Mouse (Mus musculus): ENCODE measurements around the gene Plin1. TPM values are rescaled to one million over a fixed set of nuclear protein-coding genes. Genes with fewer than 3 reads are reported as not detected.
A peak's percentile ranks its signal among the peaks of the same experiment; 100 is the strongest.

The Plin1 gene
- not detected in 2 replicates for polyA plus RNA-seq (2016; fragmentation: Nextera tagmentation; extraction: Ambion mirVana)

DNA sequence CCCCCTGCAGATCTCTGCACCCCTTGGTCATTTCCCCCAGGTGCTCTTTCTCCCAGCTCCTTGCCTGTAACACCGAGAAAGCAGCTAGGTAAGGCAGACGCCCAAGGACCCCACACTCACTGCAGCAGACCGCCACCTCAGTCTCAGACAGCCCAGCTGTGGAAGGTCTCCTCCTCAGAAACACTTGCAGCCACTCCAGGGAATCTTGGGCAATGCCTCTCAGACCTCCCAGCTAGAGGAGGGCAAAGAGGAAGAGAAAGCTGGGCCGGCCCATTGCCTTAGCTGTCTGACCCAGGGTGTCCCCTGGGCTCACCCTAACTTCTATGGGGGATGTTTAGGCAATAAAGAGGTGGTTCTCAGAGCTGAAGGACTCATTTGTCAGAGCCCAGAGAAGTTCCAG is at the start of gene Plin1:
Gene Plin1, minus strand, starts transcription at position 282 of the 400 bp plus-strand sequence.
- H3K27me3 ChIP-seq (ENCODE audit: insufficient read depth, poor library complexity, severe bottlenecking), result peaks cover 40% of the 10 kb centered on the region
- no peak for DNase-seq (ENCODE audit: low spot score)
- no peak within 1 kb of the TSS for H3K4me3 ChIP-seq
- H3K36me3 ChIP-seq, result peaks cover 17% of the 10 kb centered on the region; the same call in 1 of the 2 replicates
- H3K9me3 ChIP-seq, result no peaks in the 10 kb centered on the region
- H3K27ac ChIP-seq, result no peak within 1 kb of the TSS
- H3K4me1 ChIP-seq, result peaks cover 7% of the 10 kb centered on the region; the same call in 1 of the 2 replicates
- 42% methylated on average over 4 of the region's 4 CpGs for WGBS

DNA sequence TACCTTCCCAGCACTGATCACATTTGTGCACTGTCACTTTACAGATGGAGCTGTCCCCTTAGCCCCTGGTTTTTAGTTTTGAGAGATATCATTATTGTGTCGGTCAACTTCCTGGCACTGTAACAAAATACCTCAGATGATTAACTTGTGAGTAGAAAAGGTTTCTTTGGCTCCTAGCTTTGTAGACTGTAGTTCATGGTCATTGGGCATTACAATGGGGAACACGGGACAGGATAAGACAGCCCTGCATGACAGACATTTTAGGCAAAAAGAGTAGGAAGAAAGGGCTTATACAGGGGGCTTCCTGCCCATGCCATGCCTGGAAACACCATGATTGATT is 49.8 kb upstream of the Plin1 start:
- H3K4me1 ChIP-seq, result peaks cover 12% of the 10 kb centered on the region
- WGBS, result 84% methylated on average over 2 of the region's 2 CpGs
- H3K27ac ChIP-seq, result no peak overlapping the region
- no peak overlapping the region for H3K4me3 ChIP-seq
- H3K36me3 ChIP-seq, result no peaks in the 10 kb centered on the region
- peaks cover 23% of the 10 kb centered on the region; the same call in 1 of the 2 replicates for H3K27me3 ChIP-seq (ENCODE audit: insufficient read depth, poor library complexity, severe bottlenecking)
- H3K9me3 ChIP-seq, result no peaks in the 10 kb centered on the region
- no peak for DNase-seq (ENCODE audit: low spot score)

DNA sequence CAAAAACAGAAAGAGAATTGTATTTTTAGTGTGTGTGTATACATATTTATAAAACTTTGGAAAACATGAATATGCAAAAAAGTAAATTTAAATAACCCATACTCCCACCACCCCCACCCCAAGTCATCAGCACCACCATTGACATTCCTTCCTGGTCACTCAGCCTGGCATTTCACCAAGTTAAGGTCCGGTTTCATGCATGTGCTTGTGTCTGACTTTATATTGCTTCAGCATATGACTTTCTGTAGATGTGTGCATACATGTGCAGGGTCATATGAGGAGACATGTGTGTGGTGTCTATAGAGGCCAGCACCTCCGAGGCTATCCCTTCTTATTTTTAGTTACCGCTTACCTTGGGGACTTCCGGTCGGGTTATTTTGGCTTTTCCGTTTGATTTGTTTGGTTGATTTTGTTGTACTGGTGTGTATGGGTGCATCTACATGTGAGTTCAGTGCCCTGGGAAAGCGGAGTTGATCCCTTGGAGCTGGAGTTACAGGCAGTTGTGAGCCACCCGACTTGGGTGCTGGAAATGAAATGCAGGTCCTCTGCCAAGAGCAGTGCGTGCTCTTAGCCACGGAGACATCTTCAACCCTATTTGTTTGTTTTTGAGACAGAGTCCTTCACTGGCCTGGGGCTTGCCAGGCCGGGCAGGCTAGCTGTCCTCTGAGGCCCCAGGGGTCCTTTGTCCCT is 49.3 kb upstream of the Plin1 start:
- peaks cover 17% of the 10 kb centered on the region; the same call in 1 of the 2 replicates for H3K27me3 ChIP-seq (ENCODE audit: insufficient read depth, poor library complexity, severe bottlenecking)
- H3K36me3 ChIP-seq, result no peaks in the 10 kb centered on the region
- no peak overlapping the region for H3K27ac ChIP-seq
- H3K4me3 ChIP-seq, result no peak overlapping the region
- no peaks in the 10 kb centered on the region for H3K9me3 ChIP-seq
- H3K4me1 ChIP-seq, result peaks cover 12% of the 10 kb centered on the region
- DNase-seq (ENCODE audit: low spot score), result no peak
- 71% methylated on average over 11 of the region's 11 CpGs for WGBS

DNA sequence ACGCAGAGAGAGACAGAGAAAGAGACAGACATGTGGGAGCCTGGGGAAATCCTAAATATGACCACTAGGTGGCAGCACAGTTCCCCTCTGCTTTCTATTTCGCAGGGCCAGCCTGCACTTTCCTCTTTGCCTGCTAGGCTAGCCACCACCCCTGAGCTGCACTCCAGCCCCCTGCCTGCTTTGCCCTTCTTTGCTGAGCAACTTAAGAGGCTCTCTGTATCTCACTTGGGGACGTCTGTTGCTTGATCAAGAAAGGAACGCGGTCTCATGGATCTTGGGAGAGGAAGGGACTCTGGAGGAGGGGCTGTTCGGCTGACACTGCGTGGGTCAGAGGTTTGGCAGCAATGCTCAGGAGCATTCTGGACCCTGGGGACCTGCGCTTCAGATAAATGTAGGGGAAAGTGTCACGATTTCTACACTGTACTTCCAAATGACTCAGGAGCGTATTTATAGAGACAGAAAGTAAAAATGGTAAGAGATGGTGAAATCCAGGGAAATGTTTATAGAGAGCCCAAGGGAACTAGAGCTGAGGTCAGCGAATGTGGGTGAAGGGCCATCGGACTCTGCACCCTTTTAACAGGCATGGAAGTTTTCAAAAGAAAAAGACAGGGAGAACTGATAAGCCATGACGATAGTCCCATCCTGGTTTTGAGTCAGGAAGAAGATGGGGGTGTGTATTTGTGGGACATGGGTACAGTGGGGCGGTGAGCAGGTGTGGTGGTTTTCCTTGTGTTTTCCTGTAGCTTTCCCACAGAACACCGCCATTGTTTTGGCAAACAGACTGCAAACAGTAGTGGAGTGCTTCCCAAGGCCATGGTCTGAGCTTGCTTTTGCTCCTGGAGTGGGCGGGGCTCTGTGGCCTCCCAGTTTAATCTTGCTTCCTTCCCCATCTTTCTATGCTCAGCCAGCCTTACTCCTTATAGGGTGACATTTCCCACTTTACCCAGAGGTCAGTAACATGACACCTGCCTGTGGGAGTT is 48.2 kb upstream of the Plin1 start:
- no peak for DNase-seq (ENCODE audit: low spot score)
- Histone ChIP-seq H3K36me3 (0 out of 2 replicates have a peak, but pooled peaks cover 2% of the 10 kb centered on the region), H3K4me3 (peak overlapping the region; percentile 52), H3K4me1 (peaks cover 12% of the 10 kb centered on the region), H3K27me3 (ENCODE audit: insufficient read depth, poor library complexity, severe bottlenecking) (peaks cover 9% of the 10 kb centered on the region; the same call in 1 of the 2 replicates), H3K27ac (0 out of 2 replicates have a peak overlapping the region, but pooled peaks have one; percentile 63), H3K9me3 (no peaks in the 10 kb centered on the region)
- 18% methylated on average over 16 of the region's 16 CpGs for WGBS

DNA sequence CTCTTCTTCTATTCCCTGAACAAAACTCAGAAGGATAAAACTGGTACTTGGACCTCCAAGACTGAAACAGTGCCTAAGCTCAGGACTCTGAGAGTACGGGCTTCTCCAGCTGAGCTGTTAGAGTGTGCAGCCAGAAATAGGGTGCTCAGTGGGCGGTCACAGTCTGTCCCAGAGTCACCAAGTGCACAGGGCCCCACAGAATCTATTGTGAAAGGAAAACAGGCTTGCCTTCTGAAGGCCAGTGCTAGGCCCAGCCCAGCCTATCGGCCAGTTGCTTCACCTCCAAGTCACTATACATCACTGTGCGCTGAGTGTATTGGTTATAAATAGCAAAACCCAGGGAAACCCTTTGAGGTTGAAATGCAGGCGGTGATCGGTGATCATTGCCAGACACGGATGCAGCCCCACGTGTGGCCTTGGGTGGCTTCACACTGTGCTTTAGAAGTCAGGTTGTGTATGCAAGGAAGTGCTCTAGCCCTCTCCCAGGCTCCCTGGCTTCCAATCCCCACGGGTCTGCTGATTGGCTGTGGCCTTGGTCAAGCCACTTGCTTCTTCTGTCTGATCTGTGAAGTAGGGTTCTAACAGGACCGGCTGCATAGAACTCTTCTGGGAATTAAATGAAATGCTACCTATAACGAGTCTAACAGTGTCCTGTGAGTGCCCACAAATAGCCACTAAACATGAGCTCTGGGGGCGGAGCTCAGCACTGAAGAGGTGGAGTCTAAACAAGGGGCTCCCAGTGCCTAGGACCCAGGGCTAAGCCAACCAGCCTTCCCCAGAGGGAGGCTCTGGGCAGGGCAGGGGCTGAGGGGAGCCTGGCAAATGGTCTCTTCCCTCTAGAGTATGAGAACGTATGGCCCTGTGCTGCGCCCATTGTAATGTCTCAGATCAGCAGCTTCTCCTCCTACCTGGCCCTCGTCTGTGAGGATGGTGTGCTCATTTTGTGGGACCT is 39.1 kb upstream of the Plin1 start:
- Histone ChIP-seq H3K9me3 (no peaks in the 10 kb centered on the region), H3K27ac (peak overlapping the region; percentile 85), H3K27me3 (ENCODE audit: insufficient read depth, poor library complexity, severe bottlenecking) (no peaks in the 10 kb centered on the region), H3K36me3 (0 out of 2 replicates have a peak, but pooled peaks cover 2% of the 10 kb centered on the region), H3K4me1 (peaks cover 33% of the 10 kb centered on the region), H3K4me3 (peak overlapping the region; percentile 1; the same call in 1 of the 2 replicates)
- DNase-seq (ENCODE audit: low spot score), result peak; percentile 86
- 34% methylated on average over 15 of the region's 15 CpGs for WGBS

DNA sequence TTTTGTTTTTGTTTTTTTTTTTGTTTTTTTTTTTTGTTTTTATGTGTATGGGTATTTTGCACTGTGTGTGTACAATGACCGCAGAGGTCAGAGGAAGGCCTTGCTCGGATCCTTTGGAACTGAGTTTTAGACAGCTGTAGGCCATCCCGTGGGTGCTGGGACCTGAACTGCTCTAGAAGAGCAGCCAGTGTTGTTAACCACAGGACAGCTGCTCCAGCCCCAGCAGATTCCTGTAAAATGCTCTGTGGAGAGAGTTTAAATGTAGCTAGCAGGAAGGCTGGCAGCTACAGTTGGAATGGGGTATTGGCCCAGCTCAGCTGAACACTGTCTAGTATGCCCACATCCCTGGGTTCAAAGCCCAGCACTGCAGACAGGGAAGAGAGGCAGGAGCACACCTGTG is 37.0 kb upstream of the Plin1 start:
- 79% methylated on average over 3 of the region's 3 CpGs for WGBS
- no peaks in the 10 kb centered on the region for H3K36me3 ChIP-seq
- DNase-seq (ENCODE audit: low spot score), result no peak
- no peaks in the 10 kb centered on the region for H3K27me3 ChIP-seq (ENCODE audit: insufficient read depth, poor library complexity, severe bottlenecking)
- H3K4me1 ChIP-seq, result peaks cover 33% of the 10 kb centered on the region
- H3K27ac ChIP-seq, result no peak overlapping the region
- no peaks in the 10 kb centered on the region for H3K9me3 ChIP-seq
- H3K4me3 ChIP-seq, result no peak overlapping the region

DNA sequence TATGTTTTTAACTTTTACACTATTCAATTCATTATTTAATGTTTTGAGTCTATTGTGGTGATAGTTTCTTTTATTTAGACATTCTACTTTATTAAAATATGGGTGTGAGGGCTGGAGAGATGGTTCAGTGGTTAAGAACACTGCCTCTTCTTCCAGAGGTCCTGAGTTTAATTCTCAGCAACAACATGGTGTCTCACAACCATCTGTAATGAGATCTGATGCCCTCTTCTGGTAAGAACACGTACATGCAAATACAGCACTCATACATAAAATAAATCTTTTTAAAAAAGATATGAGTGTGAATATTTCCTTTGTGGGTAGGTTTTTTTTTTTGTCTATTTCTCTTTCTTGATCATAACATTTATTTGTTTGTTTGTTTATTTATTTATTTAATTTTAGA is 33.3 kb upstream of the Plin1 start:
- Histone ChIP-seq H3K4me1 (peaks cover 6% of the 10 kb centered on the region), H3K27me3 (ENCODE audit: insufficient read depth, poor library complexity, severe bottlenecking) (no peaks in the 10 kb centered on the region), H3K4me3 (no peak overlapping the region), H3K27ac (no peak overlapping the region), H3K36me3 (no peaks in the 10 kb centered on the region), H3K9me3 (no peaks in the 10 kb centered on the region)
- no peak for DNase-seq (ENCODE audit: low spot score)
- WGBS, result 53% methylated on average over 1 of the region's 1 CpGs

DNA sequence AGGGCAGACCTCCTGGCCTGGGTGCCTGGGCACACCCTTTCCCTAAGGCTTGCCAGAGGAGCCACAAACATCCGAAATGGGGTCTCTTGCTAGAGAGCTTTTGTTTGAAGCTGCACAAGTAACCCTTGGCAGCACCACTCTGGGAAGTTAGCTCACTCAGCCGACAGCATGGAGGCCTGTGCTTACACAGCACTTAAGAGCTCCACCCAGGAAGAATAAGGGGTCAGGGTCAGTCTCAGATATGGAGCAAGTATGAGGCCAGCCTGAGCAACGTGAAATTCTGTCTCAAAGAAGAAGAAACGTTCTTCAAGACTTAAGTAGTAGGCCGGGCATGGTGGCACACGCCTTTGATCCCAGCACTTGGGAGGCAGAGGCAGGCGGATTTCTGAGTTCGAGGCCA is 29.4 kb upstream of the Plin1 start:
- no peak overlapping the region for H3K27ac ChIP-seq
- WGBS, result 74% methylated on average over 8 of the region's 8 CpGs

DNA sequence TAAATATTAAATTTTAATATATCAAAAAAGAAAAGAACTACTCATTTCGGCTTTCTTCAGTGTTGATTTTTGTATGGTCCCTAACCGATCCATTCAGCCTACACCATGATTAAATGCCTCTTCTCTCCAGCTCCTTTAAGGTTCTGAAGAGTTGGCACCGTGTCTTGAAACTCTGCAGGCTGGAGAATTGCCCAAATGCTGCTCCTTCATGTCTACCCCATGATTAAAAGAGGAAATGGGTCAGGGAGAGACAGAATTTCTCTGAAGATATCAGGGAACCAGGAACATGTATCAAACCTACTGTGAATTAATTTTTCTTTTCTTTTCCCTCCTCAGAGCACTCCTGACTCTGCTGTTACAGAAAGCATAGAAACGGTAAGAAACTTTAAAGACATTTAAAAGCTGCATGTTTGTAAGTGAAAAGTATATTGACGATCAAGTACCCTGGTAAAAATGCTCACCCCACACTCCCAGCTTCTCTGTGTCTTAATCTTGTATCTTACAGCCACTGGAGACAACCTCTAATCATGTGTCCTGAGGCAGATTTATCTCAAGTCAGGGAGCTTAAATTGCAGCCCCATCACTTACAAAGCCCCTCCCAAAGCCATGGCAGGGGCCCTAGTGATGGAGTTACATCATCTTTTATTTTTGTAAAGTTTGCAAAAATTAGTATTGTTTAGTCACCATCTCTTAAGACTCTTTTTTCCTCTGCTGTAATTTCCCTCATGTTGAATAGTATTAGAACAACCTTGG is 28.6 kb upstream of the Plin1 start:
- WGBS, result 62% methylated on average over 5 of the region's 5 CpGs
- no peak overlapping the region for H3K4me3 ChIP-seq
- H3K9me3 ChIP-seq, result no peaks in the 10 kb centered on the region
- no peaks in the 10 kb centered on the region for H3K27me3 ChIP-seq (ENCODE audit: insufficient read depth, poor library complexity, severe bottlenecking)
- no peak for DNase-seq (ENCODE audit: low spot score)
- no peaks in the 10 kb centered on the region for H3K36me3 ChIP-seq
- H3K27ac ChIP-seq, result no peak overlapping the region
- no peaks in the 10 kb centered on the region for H3K4me1 ChIP-seq

More for the DNA sequence above, 29.4 kb upstream of the Plin1 start:
- Histone ChIP-seq H3K36me3 (no peaks in the 10 kb centered on the region), H3K9me3 (no peaks in the 10 kb centered on the region), H3K4me1 (no peaks in the 10 kb centered on the region), H3K4me3 (no peak overlapping the region), H3K27me3 (ENCODE audit: insufficient read depth, poor library complexity, severe bottlenecking) (no peaks in the 10 kb centered on the region)
- DNase-seq (ENCODE audit: low spot score), result no peak

DNA sequence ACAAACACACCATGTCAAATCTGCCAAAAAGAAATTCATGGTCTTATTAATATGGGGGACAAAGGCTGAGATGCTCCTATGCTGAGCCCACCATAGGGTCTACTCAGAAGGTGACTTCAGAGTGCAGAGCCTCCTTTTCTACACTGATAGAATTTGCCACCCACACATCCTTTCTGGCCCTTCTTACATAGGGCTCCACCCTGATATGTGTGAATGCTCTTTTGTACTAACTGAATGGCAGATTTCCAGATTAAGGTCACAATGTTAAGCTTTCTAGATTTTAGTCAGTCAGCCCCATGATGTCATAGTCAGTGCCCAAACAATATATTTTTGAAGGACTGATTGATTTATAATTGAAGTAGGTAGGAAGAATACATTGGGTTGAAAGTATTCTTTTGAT is 27.1 kb upstream of the Plin1 start:
- Histone ChIP-seq H3K36me3 (no peaks in the 10 kb centered on the region), H3K9me3 (no peaks in the 10 kb centered on the region), H3K27ac (no peak overlapping the region), H3K4me1 (no peaks in the 10 kb centered on the region), H3K4me3 (no peak overlapping the region), H3K27me3 (ENCODE audit: insufficient read depth, poor library complexity, severe bottlenecking) (no peaks in the 10 kb centered on the region)
- DNase-seq (ENCODE audit: low spot score), result no peak

DNA sequence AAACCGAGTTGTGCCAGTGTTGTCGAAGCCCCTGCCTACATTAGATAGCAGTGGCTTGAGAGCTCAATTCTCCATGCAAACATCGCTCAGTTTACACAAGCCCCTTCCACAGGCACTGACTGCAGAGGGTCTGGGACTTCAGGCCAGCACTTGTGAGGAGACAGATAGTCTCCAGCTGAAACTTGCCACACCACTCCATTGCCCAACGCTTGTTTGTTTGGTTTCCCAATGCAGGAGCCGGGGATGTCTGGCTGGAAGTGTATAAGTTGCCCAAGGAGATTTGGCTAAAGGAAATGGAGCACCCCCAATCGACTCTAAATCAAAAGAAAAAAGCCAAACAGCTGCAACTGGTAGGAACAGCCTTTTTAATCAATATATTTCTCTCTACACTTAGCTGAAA is 25.5 kb upstream of the Plin1 start:
- H3K27ac ChIP-seq, result no peak overlapping the region
- no peaks in the 10 kb centered on the region for H3K9me3 ChIP-seq
- H3K4me3 ChIP-seq, result no peak overlapping the region
- WGBS, result 55% methylated on average over 6 of the region's 6 CpGs
- H3K36me3 ChIP-seq, result no peaks in the 10 kb centered on the region
- H3K4me1 ChIP-seq, result no peaks in the 10 kb centered on the region
- DNase-seq (ENCODE audit: low spot score), result no peak
- H3K27me3 ChIP-seq (ENCODE audit: insufficient read depth, poor library complexity, severe bottlenecking), result no peaks in the 10 kb centered on the region

DNA sequence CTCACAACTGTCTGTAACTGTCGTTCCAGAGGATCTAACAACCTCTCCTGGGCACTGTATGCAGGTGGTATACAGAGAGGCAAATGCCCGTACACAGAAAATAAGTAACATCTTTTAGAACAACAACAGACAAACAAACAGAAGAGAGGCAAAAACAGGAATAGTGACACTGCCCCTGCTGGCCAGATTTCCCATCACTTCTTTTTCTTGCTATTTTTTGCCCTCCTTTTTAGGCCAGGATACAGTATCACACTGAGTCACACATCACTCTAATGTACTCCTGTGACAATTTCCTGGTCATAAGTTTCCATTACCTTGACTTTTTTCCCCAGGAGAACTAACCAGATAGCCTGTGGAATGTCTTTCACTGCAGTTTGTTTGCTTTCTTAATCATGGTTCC is 23.6 kb upstream of the Plin1 start:
- Histone ChIP-seq H3K4me1 (no peaks in the 10 kb centered on the region), H3K27ac (no peak overlapping the region), H3K36me3 (no peaks in the 10 kb centered on the region), H3K9me3 (no peaks in the 10 kb centered on the region), H3K4me3 (no peak overlapping the region), H3K27me3 (ENCODE audit: insufficient read depth, poor library complexity, severe bottlenecking) (no peaks in the 10 kb centered on the region)
- WGBS, result 39% methylated on average over 2 of the region's 2 CpGs
- DNase-seq (ENCODE audit: low spot score), result no peak

Measured in heart, embryonic 10.5 days (tissue).